Mouse (Mus musculus): ENCODE results near the gene Il1rap. TPM values are rescaled to one million over a fixed set of nuclear protein-coding genes. Genes with fewer than 3 reads are reported as not detected.

Gene Il1rap
- polyA plus RNA-seq (2016; fragmentation: Nextera tagmentation; extraction: Ambion mirVana): 2.3 and 2.6 TPM in 2 replicates

DNA sequence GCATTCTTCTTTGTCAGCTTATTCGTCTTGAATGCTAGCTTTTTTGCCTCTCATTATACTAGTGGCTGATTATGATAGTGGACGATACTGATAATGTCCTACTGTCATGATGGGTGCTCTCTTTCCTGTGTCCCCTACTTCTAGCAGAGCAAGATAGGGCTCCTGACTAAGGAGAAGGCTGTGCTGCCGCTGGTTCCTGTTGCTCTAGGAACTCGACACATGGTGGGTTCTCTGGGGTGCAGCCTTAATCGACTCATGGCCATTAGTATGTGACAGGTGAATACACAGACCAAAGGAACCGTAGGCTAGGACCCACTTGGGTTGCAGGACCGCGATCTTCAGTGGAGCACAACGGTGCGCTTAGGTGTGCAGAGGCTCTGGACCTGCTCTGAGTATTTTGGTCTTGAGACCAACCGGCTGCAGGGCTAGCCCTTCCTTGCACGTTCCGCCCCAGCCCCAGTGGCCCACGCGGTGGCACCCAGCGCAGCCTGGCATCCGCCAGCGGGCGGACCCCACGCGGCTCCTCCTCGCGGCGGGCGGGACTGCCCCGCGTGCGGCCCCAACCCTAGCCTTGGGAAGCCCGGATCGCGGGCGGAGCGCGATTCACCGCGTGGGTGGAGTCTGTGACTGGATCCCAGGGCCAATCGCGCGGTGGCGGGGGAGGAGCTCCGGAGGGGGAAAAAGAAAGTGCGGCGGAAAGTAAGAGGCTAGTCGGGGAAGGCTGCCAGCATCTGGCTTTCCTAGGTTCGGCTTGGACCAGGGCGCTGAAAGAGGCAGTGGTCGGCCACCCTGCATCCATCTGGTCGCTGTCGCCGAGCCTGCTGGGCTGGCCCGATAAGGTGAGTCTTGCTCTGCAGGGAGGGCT lies at the start of gene Il1rap:
Gene Il1rap, plus strand, starts transcription at position 657 of the 865 bp plus-strand sequence.
- Histone ChIP-seq H3K27me3 (replicated peaks) (no peaks in the 10 kb centered on the region), H3K27ac (peak within 1 kb of the TSS; percentile 36; the same call in 1 of the 2 replicates), H3K4me1 (peaks cover 11% of the 10 kb centered on the region), H3K4me3 (peak within 1 kb of the TSS; percentile 71), H3K4me2 (peak within 1 kb of the TSS; percentile 81), H3K9me3 (replicated peaks) (no peaks in the 10 kb centered on the region), H3K36me3 (no peaks in the 10 kb centered on the region), H3K9ac (peak within 1 kb of the TSS; percentile 75)
- WGBS (ENCODE audit: insufficient replicate concordance): 2% methylated on average over 51 of the region's 51 CpGs
- peak; percentile 96 for ATAC-seq

DNA sequence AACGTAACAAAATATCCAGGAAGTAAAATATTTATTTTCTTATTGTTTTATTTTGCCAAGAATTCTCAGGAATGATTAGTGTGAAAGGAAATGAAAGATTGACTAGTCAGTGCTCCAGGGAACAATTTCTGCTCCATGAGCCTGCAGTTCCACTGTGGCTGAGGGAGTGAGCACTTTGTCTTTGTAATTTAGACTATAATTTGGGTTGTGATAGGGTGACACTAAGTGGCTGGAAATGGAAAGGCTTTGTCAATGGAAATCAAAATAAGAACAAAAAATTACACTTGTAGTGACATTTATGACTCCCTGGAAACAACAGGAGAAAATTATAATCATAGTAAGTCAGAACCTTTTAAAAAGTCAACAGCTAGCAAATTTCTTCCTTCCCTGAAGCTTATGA lies 49.2 kb upstream of the Il1rap start:
- H3K27ac ChIP-seq: no peak overlapping the region
- H3K4me2 ChIP-seq: no peak overlapping the region
- no peaks in the 10 kb centered on the region for H3K9me3 ChIP-seq (replicated peaks)
- H3K27me3 ChIP-seq (replicated peaks): no peaks in the 10 kb centered on the region
- 71% methylated on average over 1 of the region's 1 CpGs for WGBS (ENCODE audit: insufficient replicate concordance)
- H3K9ac ChIP-seq: no peak overlapping the region
- ATAC-seq: no peak
- no peaks in the 10 kb centered on the region for H3K4me1 ChIP-seq
- no peak overlapping the region for H3K4me3 ChIP-seq
- no peaks in the 10 kb centered on the region for H3K36me3 ChIP-seq

DNA sequence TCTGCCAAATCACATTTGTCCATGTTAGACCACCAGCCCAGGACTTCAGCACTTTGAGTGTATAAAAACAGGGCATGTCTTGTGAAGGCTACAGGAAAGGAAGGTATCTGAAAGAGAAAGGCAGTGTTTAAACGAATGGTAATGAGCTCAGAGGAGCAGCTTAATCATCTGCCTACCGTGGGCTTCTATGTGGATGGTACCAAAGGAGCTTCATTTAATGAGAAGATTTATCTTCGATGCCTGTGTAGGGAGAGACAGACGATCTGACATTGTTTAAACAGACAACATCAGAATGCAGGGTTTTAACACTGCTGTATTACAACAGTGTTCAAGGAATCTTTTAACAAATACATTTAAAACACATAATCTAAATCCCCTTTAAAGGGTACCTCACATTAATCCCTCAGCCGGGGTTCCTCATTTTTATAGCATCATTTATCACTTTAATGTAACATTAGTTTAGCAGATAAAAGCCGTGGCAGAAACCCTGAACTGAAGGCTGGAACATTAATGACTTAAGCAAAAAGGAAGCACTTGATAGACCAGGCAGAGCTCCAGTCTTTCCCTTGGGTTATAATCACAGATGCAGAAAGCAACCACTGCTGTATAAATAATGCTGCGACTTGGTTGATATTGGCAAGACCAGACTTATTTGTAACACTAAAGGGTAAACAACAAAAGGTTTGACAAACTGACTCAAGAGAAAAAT lies 35.2 kb upstream of the Il1rap start:
- Histone ChIP-seq H3K9ac (no peak overlapping the region), H3K27ac (no peak overlapping the region), H3K27me3 (replicated peaks) (no peaks in the 10 kb centered on the region), H3K4me3 (no peak overlapping the region), H3K4me1 (no peaks in the 10 kb centered on the region), H3K4me2 (no peak overlapping the region), H3K9me3 (replicated peaks) (no peaks in the 10 kb centered on the region), H3K36me3 (no peaks in the 10 kb centered on the region)
- 39% methylated on average over 7 of the region's 7 CpGs for WGBS (ENCODE audit: insufficient replicate concordance)
- no peak for ATAC-seq

DNA sequence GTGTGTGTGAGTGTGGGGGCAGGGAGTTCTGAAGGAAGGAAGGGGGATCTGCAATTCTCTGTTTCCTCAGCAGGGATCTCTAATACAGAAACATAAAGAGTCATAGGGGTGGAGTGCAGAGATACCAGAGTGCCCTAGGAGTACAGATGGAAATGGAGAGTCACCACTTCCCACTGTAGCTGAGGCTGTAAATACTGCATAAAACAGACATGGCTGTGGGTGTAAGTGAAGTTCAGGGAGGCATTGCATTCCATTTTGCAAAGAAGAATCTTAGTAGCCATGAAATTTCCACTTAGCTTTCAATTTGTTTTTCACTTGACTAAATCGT lies 34.7 kb upstream of the Il1rap start:
- H3K4me1 ChIP-seq: no peaks in the 10 kb centered on the region
- 85% methylated on average over 1 of the region's 1 CpGs for WGBS (ENCODE audit: insufficient replicate concordance)
- no peaks in the 10 kb centered on the region for H3K27me3 ChIP-seq (replicated peaks)
- H3K4me2 ChIP-seq: no peak overlapping the region
- H3K4me3 ChIP-seq: no peak overlapping the region
- H3K9ac ChIP-seq: no peak overlapping the region
- no peak for ATAC-seq
- H3K27ac ChIP-seq: no peak overlapping the region
- H3K9me3 ChIP-seq (replicated peaks): no peaks in the 10 kb centered on the region
- H3K36me3 ChIP-seq: no peaks in the 10 kb centered on the region

DNA sequence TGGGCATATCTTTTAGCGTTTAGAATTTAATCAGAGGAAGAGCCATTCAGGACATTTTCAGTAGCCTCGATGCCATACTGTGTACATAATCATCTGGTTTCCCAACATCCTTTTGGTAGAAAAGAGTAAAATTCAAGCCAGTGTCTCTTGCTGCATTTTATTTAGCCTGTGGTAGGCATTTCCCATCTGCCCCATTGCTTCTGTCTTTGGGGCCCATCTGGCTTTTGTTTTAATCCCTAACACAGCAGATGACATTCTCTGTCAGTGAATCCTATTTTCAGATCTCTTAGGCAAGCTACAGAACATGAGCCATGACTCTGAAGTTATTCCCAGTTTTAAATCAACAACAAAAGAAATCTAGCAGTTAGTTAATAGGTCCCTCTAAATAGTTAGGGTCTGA lies 32.3 kb upstream of the Il1rap start:
- Histone ChIP-seq H3K9ac (no peak overlapping the region), H3K36me3 (no peaks in the 10 kb centered on the region), H3K4me1 (no peaks in the 10 kb centered on the region), H3K9me3 (replicated peaks) (no peaks in the 10 kb centered on the region), H3K27ac (no peak overlapping the region), H3K4me2 (no peak overlapping the region), H3K27me3 (replicated peaks) (no peaks in the 10 kb centered on the region), H3K4me3 (no peak overlapping the region)
- WGBS (ENCODE audit: insufficient replicate concordance): 71% methylated on average over 2 of the region's 2 CpGs
- no peak for ATAC-seq

DNA sequence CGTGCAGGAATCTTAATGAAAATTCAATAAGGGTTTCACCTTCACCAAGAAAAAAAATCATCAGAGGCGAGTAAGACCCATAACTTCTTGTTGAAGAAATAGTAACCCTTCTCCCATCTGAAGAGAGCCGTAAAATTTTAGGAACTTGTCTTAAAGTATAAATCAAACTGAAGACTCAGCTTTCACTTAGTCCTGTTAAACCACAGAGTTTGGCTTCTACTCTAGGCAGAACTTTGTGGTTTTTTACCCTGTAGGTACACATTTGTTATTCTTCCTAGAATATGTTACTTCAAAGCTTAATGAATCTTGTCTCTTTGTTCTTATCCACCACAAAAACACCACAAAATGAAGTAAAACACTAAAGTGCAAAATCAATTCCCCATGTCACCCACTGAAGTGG lies 29.3 kb upstream of the Il1rap start:
- no peak overlapping the region for H3K4me2 ChIP-seq
- H3K4me1 ChIP-seq: no peaks in the 10 kb centered on the region
- H3K9me3 ChIP-seq (replicated peaks): no peaks in the 10 kb centered on the region
- H3K4me3 ChIP-seq: no peak overlapping the region
- no peak for ATAC-seq
- no peaks in the 10 kb centered on the region for H3K27me3 ChIP-seq (replicated peaks)
- H3K9ac ChIP-seq: no peak overlapping the region
- H3K27ac ChIP-seq: no peak overlapping the region
- WGBS (ENCODE audit: insufficient replicate concordance): 53% methylated on average over 3 of the region's 3 CpGs
- no peaks in the 10 kb centered on the region for H3K36me3 ChIP-seq

DNA sequence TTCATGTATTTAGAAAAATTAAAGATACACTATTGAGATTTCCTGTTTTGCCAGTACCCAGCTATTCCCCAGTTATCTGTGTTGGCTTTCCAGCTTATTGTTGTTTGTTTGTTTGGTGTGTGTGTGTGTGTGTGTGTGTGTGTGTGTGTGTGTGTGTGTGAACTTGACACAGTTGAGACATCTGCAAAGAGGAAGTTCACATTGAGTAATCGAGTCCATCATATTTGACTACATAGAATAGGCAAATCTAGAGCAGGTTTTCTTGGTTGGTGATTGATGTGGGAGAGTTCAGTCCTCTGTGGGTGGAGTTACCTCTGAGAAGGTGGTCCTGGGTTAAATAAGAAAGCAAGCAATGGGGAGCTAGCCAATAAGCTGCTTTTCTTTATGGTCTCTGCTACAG lies 22.7 kb upstream of the Il1rap start:
- Histone ChIP-seq H3K9ac (no peak overlapping the region), H3K36me3 (no peaks in the 10 kb centered on the region), H3K4me3 (no peak overlapping the region), H3K4me2 (no peak overlapping the region), H3K27me3 (replicated peaks) (no peaks in the 10 kb centered on the region), H3K27ac (no peak overlapping the region), H3K4me1 (no peaks in the 10 kb centered on the region), H3K9me3 (replicated peaks) (no peaks in the 10 kb centered on the region)
- no peak for ATAC-seq
- WGBS (ENCODE audit: insufficient replicate concordance): 60% methylated on average over 1 of the region's 1 CpGs

DNA sequence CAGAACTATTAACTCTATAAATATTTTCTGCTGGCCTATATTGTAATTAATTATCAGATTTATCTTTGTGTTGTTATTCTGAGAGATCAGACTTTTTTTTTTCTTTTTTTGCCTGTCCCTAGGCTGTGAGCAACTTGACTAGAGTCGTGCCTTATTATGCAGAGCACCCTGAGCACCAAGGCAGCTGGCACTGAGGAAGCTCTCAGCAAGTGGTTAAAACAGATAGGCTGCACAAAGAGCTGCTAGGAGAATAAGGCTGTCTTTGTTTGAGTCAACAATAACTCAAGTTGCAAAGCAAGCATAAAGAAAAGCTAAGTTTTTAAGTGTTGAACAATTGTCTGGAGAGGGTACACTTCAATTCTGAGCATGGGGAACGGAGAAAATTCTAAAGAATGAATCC lies 19.8 kb upstream of the Il1rap start:
- no peak overlapping the region for H3K4me3 ChIP-seq
- no peaks in the 10 kb centered on the region for H3K4me1 ChIP-seq
- no peaks in the 10 kb centered on the region for H3K9me3 ChIP-seq (replicated peaks)
- H3K9ac ChIP-seq: no peak overlapping the region
- no peak overlapping the region for H3K4me2 ChIP-seq
- 29% methylated on average over 2 of the region's 2 CpGs for WGBS (ENCODE audit: insufficient replicate concordance)
- H3K27ac ChIP-seq: no peak overlapping the region
- ATAC-seq: no peak
- H3K27me3 ChIP-seq (replicated peaks): no peaks in the 10 kb centered on the region
- H3K36me3 ChIP-seq: no peaks in the 10 kb centered on the region

DNA sequence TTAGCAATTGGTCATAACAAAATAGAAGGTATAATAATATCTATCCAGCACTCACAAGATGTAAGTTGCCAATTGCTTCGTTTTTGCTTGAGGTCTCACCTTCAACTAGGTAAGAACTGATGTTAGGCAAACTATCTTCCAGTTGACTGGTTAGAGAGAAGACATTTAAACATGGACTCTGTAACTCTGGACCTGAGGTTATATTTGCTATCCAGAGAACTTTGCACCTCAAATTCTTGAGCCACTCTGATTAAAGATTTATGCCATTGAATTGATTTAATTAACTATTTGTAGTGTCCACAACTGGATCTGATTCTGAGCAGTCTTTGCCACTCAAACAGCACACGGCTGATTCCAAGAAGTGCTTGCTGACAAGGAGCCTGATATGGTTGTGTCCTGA lies 18.7 kb upstream of the Il1rap start:
- Histone ChIP-seq H3K4me3 (no peak overlapping the region), H3K9ac (no peak overlapping the region), H3K9me3 (replicated peaks) (no peaks in the 10 kb centered on the region), H3K27me3 (replicated peaks) (no peaks in the 10 kb centered on the region), H3K4me1 (no peaks in the 10 kb centered on the region), H3K27ac (no peak overlapping the region), H3K4me2 (no peak overlapping the region), H3K36me3 (no peaks in the 10 kb centered on the region)
- 54% methylated on average over 2 of the region's 2 CpGs for WGBS (ENCODE audit: insufficient replicate concordance)
- no peak for ATAC-seq

DNA sequence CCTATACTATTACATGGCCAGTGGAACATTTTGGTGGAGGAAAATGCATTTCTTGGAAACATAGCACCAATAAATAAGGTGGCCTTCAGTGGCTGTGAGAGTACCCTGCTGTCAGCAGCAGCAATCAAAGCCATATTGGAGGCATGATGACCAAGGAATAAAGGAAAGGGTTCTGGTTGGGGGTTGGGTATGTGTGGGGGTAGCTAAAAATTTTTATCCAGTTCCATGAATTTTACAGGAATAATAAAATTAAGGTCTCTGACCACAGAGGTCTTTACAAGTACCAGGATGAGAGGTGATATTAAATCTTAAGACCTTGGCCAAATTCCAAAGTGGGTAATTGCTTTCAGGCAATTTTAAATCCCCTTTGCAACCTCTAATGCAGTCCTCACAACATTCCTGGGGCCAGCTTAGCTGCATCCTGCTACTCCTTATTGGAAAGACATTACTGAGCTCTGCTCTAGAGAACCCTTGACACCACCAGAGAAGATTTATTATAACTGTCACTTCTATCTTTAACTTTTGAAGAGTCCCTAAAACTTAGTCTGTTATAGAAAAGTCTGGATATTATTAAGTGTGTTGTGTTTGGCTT lies 12.0 kb upstream of the Il1rap start:
- no peak overlapping the region for H3K9ac ChIP-seq
- H3K36me3 ChIP-seq: no peaks in the 10 kb centered on the region
- H3K27me3 ChIP-seq (replicated peaks): no peaks in the 10 kb centered on the region
- H3K4me3 ChIP-seq: no peak overlapping the region
- no peaks in the 10 kb centered on the region for H3K4me1 ChIP-seq
- no peaks in the 10 kb centered on the region for H3K9me3 ChIP-seq (replicated peaks)
- no peak overlapping the region for H3K4me2 ChIP-seq
- H3K27ac ChIP-seq: no peak overlapping the region
- no peak for ATAC-seq

DNA sequence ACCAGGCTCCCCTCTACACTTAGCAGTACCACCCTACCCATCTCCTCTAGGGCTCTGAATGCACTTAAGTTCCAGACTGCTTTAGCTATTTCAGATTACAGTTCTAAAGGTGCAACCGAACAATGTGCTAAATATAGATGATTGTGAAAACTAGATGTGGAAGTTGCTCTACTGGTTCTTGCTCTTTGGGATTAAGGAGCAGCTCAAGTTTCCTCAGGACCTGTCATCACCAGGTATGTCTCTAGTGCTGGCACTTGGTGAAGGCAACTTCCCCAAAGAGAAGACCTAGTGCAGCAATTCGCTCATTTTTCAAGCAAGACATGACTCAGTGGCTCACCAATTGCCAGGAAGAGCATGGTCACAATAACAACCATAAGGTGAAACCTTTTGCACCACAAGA lies 9.7 kb upstream of the Il1rap start:
- H3K9ac ChIP-seq: no peak overlapping the region
- 58% methylated on average over 2 of the region's 2 CpGs for WGBS (ENCODE audit: insufficient replicate concordance)
- no peaks in the 10 kb centered on the region for H3K4me1 ChIP-seq
- no peak overlapping the region for H3K4me3 ChIP-seq
- no peaks in the 10 kb centered on the region for H3K9me3 ChIP-seq (replicated peaks)
- ATAC-seq: no peak
- H3K36me3 ChIP-seq: no peaks in the 10 kb centered on the region
- H3K4me2 ChIP-seq: no peak overlapping the region
- H3K27me3 ChIP-seq (replicated peaks): no peaks in the 10 kb centered on the region
- H3K27ac ChIP-seq: no peak overlapping the region

DNA sequence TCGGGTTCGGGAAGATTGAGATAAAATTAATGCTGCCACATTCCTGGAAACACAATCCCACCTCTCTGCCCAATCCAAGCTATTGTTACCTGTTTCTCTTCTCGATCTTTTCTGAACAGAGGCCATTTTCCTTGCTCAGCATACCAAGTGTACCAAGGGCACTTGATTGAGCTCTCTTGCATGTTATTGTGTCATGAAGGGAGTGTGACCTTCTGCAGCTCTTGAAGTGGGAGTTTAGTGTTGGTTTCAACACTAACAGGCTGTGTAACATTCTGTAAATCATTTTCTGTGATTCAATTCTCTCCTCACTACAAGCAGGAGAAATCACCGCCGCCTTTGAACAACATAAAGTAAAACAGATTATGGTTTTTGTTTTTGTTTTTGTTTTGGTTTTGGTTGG lies 7.3 kb upstream of the Il1rap start:
- Histone ChIP-seq H3K4me3 (no peak overlapping the region), H3K27me3 (replicated peaks) (no peaks in the 10 kb centered on the region), H3K27ac (no peak overlapping the region), H3K4me1 (no peaks in the 10 kb centered on the region), H3K9me3 (replicated peaks) (no peaks in the 10 kb centered on the region), H3K4me2 (no peak overlapping the region), H3K9ac (no peak overlapping the region), H3K36me3 (no peaks in the 10 kb centered on the region)
- no peak for ATAC-seq
- 70% methylated on average over 5 of the region's 5 CpGs for WGBS (ENCODE audit: insufficient replicate concordance)
